Mouse (Mus musculus): Measurements from ENCODE around the gene Akt1.

Gene Akt1

DNA sequence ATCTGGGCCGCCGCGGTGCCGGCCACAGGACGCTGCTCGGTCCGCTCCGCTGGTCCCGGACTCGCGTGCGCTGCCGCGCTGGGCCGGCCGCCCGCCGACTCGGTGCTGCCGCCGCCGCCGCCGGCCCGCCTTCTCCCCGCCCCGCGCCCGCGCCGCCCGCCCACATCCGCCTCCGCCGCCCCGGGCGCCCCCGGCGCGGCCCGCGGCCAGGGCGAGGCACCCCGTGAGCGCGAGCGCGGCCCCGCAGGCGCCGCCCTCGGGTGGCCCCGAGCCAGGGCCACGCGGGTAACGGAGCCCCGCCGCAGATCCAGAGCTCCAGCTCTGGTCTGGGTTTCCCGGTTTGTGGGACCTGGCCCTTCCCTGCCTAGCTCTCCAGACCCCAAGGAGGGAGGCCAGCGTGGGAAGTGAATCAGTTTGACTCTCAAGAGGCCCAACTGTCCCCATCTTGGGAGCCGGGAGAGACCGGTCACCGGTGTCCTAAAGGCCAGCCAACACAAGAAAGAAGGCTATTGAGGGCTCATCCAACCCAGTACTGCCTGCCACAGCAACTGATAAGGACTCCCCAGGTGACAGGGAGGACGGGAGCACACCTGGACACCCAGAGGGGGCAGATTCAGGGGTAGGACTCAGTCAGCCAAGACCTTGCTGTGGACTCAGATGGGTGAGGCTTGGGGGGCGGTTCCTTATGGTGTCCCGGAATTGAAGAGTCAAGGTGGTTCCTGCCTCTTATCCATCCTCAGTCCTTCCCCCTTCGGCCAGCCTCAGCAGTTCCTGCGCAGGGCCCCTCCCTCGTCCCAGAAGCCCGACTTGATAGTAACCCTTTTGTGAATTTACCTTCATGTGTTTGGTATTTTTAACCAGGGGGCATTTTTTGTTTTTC is at the start of gene Akt1:
Gene Akt1, minus strand, starts transcription at position 753 of the 880 bp plus-strand sequence.
- DNase-seq (ENCODE audit: low read depth, low spot score): no peak

DNA sequence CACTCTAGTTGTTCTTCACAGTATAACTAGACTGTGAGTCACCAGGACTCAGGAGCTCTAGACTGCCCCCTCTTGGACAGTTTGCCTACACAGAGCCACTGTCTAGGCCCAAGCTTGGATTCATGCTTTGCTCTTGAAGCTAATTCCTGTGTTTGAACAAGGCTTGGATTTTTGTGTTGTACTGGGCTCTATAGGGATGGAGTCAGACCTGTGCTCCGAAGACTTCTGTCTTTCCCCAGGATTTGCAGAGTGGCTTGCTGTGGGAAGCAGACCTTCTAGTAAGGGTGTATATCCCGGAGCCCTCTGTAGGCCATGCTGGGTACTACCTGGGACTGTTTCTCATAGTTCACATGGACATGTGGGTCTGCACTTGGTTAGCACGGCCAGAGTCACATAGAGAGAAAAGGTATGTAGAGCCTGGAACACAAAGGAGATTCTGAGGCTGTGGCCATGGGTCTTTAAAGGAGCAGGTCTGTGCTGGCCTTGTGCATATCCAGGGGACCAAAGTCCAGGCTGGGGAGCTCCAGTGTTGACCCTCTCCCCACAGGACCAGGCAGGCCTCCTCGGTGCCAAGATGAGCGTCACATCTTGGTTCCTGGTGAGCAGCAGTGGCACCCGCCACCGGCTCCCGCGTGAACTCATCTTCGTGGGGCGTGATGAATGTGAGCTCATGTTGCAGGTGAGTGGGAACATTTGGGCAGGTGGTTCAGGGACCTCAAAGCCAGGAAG is 49.6 kb upstream of the Akt1 start:
- DNase-seq (ENCODE audit: low read depth, low spot score): peak; percentile 78

DNA sequence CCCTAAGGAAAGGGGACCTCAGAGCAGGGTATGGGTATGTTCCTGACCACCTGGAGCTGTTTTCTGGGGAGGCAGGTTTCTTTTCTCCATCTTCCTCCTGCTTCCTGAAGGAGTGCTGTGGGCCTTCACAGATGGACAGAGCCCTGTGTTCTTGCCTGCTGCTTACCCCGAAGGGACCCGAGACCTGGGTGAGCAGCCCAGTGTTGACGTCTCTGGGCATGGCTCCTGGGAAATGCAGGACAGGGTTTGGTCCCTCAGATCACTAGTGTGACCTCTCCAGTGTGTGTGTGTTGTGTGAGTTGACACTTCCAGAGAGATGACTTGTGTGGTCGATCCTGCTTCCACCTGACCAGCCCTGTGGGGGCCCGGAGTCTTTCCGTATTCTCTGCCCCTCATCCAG is 48.8 kb upstream of the Akt1 start:
- no peak for DNase-seq (ENCODE audit: low read depth, low spot score)

DNA sequence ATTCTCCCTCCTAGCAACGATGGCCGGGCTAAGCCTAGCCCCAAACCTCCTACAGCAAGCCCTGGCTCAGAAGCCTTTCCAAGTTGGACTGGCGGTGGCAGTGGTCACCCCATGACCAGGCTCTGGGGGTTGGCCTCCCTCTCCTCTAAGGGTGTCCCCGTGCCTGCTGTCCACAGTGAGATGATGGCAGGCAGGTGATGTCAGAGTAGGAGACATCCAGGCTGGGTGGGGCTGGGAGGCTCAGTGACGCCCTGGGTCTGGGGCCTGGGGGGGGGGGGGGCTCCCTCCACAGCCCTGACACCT is 48.3 kb upstream of the Akt1 start:
- no peak for DNase-seq (ENCODE audit: low read depth, low spot score)

DNA sequence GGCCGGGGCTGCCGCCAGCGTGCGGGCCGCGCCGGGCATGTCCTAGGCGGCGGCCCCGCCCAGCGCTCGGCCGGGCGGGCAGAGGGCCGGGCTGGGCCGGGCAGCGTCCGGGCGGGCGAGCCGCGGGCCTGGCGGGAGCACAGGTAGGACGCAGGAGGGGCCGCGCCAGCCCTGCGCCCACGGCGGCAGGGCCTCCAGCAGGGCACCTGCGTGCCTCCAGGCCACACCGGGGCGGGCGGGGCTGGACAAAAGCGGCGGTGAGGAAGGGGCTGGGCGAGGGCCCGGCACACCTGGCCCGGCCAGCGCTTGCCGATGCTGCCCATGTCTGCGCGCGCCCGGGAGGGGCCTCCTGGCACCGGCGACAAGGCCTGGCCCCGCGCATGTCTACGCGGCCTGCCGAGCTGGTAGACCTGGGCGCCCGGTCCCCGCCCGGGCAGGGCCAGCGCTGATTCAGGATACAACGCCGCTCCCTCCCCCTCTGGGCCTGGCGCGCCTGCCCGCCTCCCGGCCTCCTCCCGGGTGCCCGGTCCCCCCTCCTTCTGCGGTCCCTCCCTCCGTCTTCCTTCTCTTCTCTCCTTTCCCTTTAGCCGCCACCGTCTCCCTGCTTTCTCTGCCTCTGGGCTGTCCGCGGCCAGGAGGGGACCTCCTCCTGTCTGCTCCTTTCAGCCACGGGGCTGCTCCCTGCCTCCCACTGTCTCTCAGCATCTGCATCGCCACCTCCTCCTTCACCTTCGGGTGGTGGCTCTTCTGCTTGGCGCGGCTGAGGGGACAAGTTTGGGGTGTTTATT is 47.8 kb upstream of the Akt1 start:
- no peak for DNase-seq (ENCODE audit: low read depth, low spot score)

DNA sequence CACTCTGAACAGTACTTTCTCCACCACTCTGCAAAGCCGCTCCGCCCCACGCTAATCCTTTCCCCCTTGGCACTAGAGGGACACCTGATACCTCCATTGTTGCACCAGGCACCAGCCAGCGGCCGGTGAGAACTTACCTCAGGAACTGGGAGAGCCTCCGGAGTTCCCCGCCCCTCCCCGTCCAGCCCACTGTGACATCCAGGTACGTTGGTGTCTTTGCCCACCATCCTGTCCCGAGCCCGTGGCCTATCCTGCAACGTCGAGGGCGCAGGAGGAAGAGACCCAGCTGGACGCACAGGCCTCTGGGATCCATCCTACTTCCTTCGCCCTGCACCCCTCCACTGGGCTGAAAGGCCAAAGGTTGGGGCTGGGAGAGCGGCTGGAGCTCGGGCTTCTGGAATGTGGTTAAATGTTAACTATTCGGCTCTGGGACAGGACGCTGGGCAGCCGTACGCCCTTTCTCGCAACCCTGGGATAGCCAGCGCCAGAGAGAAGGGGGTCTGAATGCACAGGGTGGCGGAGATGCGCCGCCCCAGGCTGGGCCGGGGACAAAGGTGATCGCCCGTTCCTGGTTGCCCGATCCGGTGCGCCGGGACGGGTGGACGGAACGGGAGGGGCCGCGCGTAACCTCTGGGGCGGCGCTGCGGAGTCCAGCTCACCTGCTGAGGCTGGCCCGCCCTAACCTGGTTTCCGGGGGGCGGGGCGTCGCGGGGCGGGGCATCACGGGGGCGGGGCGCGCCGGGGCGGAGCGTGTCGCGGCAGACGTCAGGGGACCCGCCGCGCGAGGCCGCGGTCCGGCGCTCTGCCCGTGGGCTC is 46.9 kb upstream of the Akt1 start:
- peak; percentile 44 for DNase-seq (ENCODE audit: low read depth, low spot score)

DNA sequence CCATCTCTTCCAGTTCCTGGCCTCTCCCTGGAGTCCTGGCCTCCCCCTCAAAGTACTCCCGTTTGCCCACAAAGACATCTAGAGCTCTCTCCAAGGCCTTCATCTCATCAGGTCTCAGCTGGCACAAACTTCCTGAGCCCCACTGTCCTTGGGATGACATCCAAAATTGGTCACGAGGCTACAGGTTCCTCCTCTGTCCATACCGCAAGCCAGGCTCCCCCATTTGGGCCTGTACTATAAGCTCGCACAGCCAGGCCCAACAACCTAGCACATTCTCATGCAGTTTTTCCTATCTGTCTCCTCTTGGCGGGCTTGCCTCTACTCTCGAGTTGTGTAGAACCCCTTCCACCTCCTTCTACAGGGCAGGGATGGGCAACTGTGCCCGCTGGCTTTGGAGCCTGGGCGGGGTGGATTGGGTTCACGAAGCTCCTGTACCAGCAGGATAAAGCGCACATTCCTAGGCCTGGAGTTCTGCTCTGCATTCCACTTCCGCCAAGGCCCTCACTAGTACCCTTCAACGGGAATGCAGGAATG is 46.3 kb upstream of the Akt1 start:
- DNase-seq (ENCODE audit: low read depth, low spot score): no peak

DNA sequence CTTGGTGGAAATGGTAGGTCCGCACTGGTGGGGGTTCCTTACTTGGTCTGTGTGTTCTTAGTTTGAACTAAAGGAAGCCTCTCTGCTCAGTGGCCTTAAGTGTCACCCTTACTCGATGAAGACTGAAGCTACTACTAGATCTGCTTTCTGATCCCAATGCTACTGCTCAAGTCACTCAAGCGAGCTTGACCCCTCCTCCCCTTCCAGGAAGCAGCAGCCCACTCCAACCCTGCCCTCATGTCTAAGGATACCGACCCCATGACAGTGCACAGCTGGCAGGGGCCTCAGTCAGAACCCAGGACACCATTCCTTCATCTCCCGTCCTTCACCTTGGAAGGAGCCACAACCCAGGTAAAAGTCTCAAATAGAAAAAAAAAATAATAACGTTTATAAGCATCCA is 45.5 kb upstream of the Akt1 start, which contains the start of gene Cep170b:
Gene Cep170b, plus strand, starts transcription at position 240 of the 400 bp plus-strand sequence.
- DNase-seq (ENCODE audit: low read depth, low spot score): no peak

DNA sequence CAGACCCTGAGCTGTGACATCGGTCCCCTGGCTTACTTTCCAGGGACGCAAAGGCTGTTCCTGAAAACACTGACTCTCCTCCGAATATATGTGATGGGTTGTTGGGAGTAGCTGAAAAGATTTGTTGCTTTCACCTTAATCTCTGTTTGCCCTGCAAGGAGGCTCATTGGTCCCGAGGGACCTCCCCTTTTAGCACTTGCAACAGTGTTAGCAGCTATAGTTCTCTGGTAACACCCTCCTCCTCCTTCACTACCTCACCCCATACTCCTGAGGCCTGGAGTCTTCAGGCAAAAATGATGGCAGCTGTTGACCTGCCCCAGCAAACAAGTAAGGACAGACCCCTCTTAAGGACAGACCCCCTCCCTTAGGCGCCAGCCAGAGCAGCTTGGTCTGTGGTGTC is 44.3 kb upstream of the Akt1 start:
- no peak for DNase-seq (ENCODE audit: low read depth, low spot score)

DNA sequence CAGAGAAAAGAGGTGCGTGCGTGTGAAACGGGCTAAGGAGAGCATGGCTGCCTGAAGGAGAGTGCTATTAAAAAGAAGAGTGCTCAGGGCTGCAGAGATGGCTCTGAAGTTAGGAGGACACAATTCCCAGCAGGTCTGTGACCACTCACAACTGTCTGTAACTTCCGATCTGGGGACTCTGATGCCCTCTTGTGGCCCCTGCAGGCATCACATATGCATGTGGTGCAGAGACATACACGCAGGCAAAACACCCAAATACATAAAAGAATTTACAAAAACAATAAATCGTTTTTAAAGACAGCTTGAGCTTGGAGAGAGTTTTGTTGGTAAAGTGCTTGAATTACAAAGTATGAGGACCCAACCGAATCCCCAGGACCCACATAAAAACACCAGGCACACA is 42.5 kb upstream of the Akt1 start:
- peak; percentile 46 for DNase-seq (ENCODE audit: low read depth, low spot score)

DNA sequence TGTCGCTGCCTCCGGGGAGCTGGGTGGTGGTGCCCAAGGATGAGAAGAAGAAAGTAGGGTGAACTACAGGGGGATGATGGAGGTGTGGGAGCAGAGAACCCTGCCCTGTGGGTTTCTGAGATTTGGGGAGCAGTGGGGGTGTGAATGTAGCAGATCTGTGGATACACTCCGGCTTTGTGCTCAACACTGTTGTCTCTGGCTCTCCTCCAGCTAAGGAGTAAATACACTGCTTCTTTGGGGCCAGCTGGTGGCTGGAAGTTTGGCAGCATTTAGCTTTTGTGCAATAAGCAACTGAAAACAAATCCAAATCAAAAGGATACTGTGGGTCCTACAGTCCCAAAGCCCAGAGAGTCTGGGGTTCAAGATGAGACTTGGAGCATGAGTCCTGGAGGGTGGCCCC is 39.3 kb upstream of the Akt1 start:
- DNase-seq (ENCODE audit: low read depth, low spot score): no peak

DNA sequence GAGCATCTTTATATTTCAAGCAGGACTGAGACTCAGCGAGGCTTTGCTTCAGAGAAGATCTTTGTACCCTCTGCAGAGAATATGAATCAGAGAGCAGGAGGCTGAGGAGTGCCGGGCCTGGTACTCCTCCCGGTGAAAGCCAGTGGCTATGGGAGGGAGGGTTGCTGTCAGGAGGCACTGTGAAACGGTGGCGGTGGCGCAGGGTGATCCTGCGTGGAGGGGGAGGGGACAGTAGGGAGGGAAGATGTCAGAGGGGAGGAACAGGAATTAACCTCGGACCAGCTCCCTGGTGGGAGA is 32.8 kb upstream of the Akt1 start:
- DNase-seq (ENCODE audit: low read depth, low spot score): no peak

DNA sequence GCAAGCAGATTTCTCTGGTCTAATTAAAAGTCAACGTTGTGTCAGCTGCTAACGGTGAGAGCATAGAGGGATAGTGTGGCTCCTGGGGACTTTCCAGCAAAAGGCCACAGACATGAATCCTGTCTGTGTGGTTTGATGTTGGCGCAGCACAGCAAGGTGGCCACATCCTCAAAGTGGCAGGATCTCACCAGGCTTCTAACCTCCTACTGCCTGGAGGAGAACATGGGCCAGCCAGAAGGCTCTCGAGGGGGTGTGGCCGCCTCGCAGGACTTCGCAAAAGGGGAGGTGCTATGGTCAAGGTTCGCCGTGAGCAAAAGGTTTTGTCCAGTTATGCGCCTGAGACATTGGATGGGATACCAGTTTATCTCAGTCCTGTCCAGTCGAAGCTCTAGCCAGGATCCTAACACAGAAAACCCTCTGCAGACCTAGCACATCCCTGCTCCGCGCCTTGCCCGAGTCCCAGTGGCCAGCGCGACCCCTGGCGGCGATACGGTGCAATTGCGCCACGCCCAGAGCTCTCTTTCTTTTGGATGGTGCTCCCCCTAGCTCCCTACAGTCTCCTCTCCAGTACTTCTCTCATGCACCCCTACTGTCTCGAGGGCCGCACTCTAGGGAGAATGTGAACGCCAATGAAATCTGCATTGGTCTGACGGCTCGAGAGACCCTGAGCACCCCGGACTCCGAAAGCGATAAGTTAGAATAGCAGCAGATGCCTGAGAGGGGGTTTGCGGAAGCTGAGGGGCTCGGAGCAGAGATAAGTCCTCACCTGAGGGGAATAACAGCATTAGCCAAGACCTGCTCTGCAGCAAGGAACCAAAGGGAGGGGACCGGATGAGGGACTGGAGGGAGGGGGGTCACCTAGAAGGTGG is 32.3 kb upstream of the Akt1 start:
- peak; percentile 75 for DNase-seq (ENCODE audit: low read depth, low spot score)

DNA sequence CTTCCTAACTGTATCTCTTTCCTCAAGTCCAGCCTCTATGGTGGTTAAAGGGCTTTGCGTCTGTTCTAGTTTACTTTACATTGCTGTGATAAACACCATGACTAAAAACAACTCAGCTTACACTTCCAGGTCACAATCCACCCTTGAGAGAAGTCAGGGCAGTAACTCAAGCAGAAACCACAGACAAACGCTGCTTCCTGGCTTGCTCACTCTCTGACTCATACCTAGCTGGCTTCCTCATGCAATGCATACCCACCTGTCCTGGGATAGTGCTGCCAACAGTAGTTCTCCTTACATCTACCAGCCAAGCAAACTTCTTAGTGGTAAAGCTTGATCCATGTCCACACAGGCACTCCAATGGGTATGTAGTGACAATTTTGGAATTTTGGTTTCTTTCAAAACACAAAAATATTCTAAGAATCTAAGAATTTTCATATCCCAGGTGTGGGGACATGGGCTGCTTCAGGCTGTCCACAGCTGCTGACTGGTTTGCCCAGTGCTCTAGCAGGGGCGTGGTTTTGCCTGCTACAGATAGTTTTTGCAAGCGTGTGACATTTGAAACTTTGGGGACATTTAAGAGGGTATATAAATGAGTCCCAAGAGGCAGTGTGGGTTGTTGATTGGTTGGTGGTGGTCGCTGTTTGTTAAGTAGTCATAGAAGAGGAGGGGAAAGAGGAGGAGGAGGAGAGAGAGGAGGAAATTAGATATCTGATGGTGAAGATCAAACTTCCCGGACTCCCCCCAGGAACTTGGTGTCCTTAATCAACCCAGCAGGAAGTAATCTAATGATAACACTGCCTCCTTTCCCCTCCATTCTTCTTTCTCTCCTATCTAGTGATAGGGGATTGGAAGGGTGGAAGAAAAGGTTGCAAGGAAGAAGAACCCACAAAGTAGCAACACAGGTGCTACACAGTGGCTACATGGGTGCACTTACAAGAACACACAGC is 28.0 kb upstream of the Akt1 start:
- no peak for DNase-seq (ENCODE audit: low read depth, low spot score)

DNA sequence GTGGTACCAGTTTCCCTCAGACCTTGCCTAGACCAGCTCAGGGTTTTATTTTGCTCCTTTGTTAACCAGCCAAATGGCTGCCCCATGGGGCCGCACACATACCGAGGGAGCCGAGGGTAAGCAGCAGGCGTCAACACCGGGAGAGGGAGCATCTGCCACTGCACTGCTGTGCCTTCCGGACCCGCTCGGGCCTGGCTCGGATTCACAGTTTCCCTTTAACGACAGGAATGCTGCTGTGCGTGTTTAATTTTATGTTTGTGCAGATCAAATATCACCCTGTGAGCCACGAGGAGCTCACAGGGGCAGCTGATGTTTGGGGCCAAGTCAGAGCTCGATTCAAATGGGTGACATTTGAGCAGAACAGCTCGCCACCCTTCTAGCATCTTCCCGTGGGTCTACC is 25.8 kb upstream of the Akt1 start:
- DNase-seq (ENCODE audit: low read depth, low spot score): no peak

DNA sequence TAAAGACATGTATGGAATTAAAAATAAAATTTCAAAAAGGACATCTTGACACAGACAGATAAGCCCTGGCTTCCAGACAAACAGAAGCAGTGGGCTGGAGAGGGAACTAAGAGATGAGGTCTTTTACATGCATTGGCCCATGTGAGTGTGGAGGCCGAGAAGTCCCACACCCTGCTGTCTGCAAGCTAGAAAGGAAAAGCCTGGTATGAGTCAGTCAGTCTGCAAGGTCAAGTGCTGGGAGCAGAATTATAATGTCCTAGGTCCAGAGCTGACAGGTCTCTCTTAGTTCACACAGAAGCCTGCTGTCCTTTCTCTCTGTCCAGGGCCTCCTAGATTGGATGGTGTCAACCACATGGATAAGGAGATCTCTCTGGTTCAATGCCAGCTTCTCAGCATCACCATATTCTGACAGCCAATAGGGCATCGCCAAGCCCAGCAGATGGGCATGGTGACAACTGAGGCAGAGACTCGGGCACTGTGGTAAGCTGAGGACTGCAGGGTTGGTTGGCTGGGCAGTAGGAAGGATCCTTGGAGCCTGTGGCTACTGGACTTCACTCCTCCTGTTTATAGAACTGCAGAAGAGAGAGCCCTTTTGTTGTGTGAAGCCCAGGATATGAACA is 22.2 kb upstream of the Akt1 start:
- DNase-seq (ENCODE audit: low read depth, low spot score): no peak

DNA sequence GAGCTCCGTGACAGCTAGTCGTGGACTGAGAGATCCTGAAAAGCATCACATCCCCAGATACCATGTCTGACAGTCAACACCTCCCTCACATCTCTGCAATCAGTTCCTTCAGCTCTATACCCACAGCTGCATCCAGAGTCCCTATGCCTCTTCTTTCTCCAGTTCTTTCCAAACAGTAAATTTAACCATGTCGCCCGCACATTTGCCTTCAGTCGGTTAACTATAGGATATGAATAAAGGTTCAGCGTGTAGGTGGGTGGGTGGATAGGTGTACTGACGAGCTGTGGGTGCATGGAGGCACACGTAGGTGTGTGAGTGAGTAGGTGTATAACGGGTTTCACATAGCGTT is 19.4 kb upstream of the Akt1 start:
- no peak for DNase-seq (ENCODE audit: low read depth, low spot score)

DNA sequence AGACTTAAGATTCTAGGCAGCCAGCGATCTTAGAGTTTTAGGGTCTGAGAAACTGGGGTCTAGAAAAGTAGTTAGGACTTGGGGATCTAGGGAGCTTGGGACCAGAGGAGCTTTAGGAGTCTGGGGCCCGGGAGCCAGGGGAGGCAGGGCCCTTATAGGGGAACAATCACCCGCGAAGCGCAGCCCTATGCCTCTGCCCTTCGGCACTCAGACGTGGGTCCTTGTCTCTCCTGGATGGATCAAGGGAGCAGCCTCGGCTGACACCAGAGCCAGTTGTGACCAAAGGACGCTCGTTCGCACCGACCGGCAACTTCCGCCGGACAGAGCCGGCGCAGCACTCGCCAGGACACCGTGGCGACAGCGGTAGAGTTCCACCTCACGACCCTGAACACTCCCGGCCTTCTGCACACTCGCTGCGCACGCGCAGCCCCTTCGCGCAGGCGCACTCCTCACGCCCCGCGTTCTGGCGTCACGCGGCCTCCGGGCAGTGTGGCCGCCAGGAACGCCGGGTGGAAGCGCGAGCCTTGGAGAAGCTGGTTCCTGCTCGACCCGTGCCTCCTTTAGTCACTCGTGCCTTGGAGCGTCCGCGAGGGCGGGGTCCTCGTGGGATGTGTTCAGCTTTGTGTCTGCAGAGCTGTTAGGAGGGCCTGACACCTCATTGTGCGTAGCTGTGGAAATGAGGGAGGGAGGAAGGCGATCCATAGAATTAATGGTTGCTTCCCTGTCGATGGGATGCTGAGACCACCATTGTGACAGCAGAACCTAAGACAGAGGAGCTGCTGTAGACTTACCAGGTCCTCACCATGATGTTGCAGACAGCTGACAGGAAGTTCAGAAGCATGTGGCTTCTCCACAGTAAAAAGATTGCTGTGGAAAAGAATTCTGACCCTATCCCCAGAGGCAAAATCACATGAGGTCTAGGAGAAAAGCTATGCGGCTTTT is 18.8 kb upstream of the Akt1 start:
- DNase-seq (ENCODE audit: low read depth, low spot score): peak; percentile 98
